Mouse (Mus musculus) lung, adult 2 months (tissue): ENCODE data around the gene Gmds.

ENCODE experiments used
- CTCF ChIP-seq: fragments of 200-500 bp; IDR thresholded peaks from 2 replicates; pipeline ENCODE4 v1.5.1; 2011; ENCODE audit warnings: mild to moderate bottlenecking, low read length, control low read depth; ENCODE audit not compliant: insufficient read depth
- POLR2A ChIP-seq: fragments of 200-500 bp; IDR thresholded peaks from 2 replicates; pipeline ENCODE4 v1.6.1; 2011; ENCODE audit warnings: low read depth, mild to moderate bottlenecking, control low read depth, low read length, borderline replicate concordance; ENCODE audit errors: extremely low read depth

DNA sequence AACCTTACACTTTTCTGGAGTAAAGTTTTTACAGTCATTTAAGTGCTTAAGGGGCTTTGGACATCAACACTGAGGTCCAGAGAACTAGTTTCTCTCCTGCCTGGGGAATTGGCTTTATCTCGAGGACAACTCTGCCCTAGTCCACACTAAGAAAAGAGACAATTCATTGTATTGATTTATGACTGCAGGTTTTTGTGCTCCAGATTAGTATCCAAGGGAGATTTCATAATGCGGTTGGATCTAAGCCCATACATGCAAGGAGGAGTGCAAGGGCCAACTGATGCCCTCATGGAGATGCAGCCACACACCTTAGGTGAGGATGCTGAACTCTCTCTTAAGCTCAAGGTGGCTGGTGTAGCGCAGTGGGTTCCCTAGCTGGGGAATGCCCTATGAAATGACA lies 444.0 kb downstream of the Gmds start:
- TF ChIP-seq CTCF (no peak), POLR2A (no peak)
